Mouse (Mus musculus): ENCODE measurements around the gene Prr5.
"Not testable (repeated sequence)": the region's sequence is repeated elsewhere in the genome, so short reads cannot be mapped to it uniquely, and the experiment has no call there.

Prr5 gene

DNA sequence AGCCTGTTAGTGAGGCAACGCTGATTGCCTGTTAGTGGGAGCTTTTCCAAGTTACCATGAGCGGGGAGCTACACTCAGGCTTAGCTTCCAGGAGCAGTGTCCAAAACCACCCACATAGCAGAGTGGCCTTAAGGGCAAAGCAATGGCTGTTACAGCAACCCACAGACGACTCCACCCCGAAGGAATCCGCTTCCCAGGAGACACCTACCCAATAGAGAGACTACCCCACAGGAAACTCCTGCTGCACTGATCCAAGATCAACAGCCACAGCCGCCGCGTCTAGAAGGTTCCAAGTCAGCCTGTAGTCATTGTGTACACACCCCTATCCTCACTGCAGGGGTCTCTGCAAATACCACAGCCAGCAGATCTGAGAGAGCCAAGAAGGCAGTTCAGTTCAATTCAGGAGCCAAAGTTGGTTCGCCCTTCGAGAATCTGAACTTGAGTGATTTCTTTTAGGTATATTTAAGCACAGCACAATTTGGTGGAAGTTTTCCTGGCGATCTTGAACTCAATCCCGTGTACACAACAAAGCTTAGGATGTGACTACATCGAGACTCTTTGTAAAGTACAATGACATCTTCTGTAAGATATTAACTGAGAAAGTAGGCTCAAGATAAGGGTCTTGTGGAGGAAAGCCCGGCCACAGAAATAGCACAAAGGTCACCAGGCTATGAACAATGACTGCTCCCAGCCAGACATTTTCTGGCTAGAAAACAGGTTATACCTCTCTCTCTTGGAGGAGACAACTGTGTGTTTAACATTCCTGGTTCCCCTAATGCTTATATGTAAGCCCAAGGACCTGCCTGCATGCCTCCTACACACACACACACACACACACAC is 43.4 kb downstream of the Prr5 start:
- peak; percentile 64 for DNase-seq (ENCODE audit: low read depth, low spot score)

DNA sequence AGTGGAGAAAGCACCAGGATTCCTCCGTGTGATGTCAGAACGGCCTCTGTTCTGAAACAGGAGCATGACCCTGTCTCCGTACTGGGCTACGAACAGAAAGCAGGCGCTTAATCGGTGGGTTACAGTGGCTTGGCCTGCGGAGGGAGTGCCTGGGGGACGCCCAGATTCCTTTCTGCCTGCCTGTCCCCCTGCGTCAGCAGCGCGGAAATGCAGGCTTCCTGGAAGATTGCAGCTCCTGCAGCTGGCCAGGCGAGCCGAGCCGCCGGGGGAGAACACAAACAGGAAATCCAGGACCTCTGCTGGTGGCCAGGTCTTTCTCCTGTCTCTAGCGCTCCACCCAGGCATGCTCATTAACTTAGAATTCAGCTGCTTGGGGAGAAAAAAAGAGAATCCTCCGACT is 45.3 kb downstream of the Prr5 start:
- peak; percentile 92 for DNase-seq (ENCODE audit: low read depth, low spot score)

DNA sequence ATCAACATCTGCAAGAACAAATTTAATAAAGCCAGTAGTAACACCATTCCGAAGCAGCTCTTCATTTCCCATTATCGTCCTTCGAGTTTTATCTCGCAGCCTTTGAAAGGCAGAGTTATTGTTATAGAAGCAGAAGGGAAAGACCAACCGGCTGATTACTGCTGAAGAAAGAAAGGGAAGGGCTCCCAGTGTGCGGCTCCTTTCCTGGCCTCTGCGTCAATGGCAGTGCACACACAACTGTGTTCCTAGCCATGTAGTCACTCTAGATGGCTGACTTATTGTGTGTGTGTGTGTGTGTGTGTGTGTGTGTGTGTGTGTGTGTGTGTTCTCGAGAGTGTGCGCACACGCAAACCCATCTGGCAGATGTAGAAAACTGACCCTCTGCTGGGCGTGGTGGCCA is 45.7 kb downstream of the Prr5 start:
- DNase-seq (ENCODE audit: low read depth, low spot score), result no peak

DNA sequence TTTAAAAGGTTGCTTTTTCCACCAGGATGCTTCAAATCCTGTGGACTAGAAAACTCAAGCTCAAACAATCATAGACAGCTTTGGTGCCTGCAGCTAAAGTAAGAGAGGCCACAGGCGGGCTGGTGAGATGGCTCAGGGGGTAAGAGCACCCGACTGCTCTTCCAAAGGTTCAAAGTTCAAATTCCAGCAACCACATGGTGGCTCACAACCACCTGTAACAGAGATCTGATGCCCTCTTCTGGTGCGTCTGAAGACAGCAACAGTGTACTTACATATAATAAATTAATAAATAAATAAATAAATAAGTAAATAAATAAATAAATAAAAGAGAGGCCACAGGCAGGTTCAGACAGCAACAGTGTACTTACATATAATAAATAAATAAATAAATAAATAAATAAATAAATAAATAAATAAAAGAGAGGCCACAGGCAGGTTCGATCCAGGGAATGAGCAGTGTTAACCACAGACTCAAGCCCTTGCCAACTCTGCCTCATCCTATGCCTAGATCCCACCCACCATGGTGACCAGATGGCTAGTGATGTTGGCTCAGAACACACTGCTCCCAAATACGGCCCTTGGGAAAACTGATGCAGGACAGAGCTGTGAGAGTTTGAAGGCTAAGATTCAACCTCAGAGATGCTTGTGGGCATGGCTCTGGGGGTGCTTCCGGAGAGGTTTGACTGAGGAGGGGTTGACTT is 48.3 kb downstream of the Prr5 start:
- not testable (repeated sequence) for DNase-seq (ENCODE audit: low read depth, low spot score)

DNA sequence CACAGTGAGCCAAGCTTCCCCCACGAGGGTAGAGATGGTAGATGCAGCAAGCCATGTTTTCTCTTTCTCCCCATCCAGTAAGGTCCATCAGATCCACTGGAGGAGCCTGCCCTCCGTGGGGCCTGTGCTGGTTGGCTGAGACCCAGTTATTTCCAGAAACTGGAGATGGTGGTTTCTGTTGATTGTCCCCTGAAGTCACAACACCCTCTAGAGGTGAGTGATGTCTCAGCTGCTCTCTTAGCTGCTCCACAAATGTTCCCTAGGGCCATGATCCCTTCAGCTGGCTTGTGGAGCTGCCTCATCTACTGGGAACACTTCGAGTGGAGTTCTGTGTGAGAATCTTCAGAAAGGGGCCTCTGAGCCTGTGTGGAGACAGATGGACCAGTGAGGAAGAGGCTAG is 49.4 kb downstream of the Prr5 start:
- no peak for DNase-seq (ENCODE audit: low read depth, low spot score)

DNA sequence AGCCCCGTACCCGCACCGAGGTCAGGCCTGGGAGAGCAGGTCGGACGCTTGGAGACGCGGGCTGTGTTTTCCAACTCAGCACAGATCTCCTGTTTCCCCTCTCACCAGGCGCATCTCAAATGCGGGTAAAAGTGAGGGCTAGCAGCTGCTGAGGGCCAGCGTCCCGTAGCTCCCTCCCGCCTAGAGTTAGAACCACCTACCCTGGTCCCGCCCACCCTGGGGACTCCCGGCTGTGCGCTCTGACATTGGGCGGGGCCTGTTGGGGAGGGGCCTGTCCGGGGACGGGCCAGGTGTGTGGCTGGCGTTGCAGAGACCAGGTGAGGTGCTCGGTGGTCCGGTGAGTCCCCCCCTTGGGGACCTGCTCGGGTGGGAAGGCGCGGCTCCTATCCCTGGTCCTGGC is 50.4 kb downstream of the Prr5 start, which contains the start of gene Arhgap8:
TSS of gene Arhgap8 (plus strand) at position 262 of the 400 bp plus-strand sequence.
- peak; percentile 70 for DNase-seq (ENCODE audit: low read depth, low spot score)

DNA sequence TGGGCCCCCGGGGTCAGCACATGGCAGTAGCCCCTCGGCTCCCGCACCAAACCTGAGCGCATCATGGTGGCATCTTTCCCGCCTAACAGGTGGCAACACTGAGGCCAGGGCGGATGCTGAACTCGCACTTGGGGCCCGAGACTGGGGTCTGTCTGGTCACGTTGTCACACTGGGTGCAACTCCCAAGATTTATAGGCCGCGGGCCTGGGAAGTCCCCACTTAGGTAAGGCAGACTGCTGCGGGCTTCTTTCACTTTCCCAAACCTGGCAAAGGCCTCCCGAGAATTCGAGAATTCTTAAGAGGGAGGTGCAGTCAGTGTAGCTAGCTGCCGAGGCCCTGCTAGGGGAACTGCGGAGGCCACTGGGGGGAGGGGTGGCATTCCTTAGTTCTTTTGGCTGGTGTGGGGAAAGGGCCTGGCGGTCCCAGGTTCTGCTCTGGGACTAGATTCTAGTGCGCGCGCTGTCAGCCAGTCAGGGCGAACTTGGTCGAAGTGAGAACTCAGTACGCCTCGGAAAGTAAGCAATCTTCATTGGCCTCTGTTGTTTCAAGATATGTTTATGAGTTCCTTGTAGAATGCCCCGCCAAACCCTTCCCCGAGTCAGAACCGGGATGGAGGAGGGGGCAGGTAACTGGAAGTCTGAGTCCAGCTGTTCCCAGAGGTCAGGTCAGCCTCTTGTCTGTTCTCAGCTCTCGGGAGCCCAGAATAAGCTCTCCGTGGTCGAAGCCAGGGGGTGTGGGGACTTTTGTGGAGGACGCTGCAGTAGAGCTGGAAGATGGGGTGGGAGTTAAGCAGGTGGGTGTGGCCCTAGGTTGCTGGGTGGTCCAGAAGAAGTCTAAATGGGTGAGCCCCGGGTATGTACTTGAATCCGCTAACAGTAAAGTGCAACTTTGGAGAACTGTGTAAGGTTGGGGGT is 51.1 kb downstream of the Prr5 start:
- DNase-seq (ENCODE audit: low read depth, low spot score), result peak; percentile 85

DNA sequence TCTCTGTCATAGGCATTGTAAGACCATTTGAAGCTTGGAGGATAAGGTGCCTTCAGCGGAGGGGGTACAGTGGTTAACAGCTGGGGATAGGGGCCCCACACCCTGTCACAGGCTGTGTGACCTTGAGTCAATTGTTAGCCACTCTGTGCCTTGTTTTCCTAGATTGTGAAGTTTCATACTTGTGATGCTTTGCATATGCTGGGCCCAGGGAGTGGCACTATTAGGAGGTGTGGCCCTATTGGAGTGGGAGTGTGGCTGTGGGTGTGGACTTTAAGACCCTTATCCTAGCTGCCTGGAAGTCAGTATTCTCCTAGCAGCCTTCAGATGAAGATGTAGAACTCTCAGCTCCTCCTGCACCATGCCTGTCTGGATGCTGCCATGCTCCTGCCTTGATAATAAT is 54.2 kb downstream of the Prr5 start:
- peak; percentile 68 for DNase-seq (ENCODE audit: low read depth, low spot score)

DNA sequence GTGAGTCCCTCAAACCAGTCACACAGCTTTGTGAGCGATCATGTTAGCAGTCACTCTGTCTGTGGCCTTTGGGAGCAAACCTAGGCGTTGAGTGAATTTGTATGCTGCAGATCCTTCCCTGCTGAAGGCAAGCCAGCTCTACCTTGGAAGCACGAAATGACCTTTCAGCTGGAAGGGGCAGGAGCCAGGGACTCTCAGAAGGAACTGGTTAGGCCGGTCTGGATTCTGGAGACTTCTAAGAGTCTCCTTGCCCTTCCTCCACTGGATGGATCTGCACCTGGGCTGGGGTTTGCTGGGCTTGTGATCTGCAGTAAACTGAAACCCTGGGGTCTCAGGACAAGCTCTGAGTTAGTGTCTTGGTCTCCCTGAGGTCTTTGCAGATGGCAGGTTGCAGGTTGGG is 54.8 kb downstream of the Prr5 start:
- no peak for DNase-seq (ENCODE audit: low read depth, low spot score)

DNA sequence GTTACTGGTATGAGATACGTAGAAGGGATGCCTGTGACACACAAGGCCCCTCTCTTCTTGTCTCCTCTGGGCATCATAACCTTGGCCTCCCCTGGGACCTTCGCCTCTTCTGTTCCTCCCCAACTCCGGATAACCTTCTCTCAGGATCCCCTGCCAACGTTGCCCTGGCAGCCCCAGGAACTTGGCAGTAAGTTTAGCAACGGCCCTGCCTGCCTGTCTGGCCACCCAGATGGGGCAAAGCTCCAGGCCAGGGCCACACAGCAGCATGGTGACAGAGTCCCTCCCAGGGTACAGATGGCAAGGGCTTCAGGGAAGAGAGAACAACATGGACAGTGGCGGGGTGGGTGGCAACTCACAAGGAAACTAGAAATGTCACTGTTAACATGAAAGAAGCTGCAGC is 60.3 kb downstream of the Prr5 start:
- no peak for DNase-seq (ENCODE audit: low read depth, low spot score)

DNA sequence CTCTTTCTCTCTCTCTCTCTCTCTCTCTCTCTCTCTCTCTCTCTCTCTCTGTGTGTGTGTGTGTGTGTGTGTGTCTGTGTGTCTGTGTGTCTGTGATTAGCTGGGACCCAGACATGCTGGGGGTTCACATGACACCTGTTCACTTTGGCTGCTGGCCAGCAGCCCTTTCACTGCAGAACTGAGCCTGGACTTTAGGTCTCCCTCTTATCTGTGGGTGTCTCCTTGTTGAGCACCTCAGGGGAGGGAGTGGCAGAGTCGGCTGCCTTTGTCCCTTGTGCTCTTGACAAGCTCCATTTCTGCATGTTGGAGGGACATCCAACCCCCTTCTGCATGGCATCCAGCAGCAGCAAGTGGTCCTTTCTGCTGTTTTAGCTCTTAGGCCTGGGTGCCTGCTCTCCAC is 61.5 kb downstream of the Prr5 start:
- DNase-seq (ENCODE audit: low read depth, low spot score), result no peak

DNA sequence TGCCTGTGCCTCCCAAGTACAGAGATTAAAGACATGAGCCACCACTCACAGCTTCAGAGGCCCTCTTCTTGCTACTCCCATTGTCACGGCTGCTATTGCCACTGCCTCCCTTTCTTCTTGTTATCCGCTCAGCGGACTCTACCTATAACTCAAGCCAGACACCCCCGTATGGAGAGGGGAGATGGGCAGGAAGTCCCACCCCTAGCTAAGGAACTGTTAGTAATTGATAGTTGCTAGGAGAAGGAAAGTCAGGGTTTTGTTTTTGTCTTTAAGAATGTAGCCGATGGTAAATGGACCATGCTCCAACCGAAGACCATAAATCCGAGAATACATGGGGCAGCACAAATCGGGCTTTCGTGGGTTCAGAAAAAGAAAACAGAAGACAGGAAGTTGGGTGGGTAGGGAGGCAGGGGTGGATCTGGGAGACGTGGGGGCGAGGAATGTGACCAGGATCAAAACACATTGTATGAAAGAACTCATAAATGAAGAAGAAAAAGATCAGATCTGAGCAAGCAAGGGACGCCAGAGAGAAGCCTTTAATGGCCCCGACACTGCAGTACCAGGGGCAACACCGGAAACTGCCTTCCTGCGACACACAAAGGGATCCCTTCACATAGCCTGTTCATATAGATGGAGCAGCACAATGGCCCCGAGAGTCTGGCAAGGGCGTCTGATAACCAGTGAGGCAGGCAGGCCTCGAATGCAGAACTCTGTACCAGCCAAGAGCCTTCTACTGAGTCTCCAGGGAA is 62.4 kb downstream of the Prr5 start:
- no peak for DNase-seq (ENCODE audit: low read depth, low spot score)

DNA sequence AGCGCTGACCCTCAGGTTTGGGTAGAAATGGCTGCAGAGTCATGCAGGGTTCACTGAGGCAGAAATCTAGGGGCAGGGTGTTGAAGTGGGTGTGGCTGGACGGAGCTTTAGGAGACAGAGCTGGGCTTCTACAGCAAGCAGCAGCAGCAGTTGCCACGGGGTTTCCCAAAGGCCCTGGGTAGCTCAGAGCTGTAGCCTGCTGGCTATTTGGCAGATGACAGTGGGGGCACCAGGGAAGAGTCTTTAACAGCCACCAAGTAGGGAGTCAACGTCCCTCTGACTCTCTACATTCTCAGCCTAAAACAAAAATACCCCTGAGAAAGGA is 63.0 kb downstream of the Prr5 start:
- peak; percentile 68 for DNase-seq (ENCODE audit: low read depth, low spot score)

DNA sequence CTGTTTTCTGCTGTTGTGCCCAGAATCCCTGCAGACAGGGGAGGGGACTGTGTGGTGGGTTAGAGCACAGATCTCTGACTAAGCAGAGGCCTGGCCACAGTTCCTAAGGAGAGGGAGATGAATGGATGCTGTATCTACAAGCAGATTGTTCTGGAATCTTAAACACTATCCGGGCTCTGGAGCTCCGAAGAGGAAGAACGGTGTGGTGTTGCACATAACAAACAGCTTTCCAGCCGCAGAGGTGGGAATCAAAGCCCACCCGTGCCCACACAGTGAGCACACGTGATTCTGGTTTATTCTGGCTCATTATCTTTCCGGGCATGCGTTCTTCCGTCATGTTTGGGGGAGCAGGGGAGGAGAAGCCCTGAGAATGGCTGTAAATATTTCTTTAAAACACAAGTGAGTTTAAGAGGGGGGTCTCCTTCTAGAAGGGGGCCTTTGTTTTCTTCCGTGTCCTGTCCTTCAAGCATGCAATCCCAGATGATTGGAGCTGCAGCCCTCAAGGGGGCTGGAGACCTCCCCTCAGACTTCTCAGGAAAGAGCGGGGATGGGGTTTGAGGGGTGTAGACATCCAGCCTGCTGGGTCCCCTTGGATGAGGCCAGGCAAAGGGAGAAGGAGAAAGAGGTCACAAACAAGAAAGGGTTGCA is 67.0 kb downstream of the Prr5 start:
- DNase-seq (ENCODE audit: low read depth, low spot score), result no peak

DNA sequence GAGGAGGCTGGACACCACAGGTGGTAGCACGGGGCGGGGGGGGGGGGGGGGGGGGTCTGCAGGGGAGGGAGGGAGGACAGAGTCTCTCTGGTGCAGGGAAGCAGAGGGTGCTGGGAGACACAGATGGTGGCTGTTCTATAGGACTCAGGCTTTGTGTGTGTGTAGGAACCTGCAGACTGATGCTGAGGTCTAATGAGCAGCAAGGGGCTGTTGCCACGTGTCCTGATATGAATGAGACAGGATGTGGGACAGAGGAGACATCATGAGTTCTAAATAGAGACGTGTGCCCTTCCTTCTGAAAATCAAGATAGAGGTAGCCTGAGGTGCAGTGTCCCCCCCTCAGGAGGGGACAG is 67.5 kb downstream of the Prr5 start:
- no peak for DNase-seq (ENCODE audit: low read depth, low spot score)

DNA sequence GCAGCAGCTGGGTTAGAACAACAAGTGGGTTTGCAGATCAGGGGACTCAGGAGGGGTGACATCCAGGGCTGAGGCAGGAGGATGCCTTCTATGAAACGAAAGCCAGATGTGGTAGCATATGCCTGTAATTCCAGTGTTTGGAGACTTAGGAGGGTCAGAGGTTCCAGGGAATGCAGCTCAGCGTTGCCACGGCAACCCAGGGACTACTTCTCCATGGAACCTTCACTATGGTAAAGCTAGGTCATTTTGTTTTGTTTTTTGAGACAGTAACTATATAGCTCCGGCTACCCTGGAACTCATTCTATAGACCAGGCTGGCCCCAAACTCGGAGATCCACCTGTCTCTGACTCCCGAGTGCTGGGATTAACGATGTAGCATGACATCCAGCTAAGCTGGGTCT is 68.8 kb downstream of the Prr5 start:
- no peak for DNase-seq (ENCODE audit: low read depth, low spot score)

DNA sequence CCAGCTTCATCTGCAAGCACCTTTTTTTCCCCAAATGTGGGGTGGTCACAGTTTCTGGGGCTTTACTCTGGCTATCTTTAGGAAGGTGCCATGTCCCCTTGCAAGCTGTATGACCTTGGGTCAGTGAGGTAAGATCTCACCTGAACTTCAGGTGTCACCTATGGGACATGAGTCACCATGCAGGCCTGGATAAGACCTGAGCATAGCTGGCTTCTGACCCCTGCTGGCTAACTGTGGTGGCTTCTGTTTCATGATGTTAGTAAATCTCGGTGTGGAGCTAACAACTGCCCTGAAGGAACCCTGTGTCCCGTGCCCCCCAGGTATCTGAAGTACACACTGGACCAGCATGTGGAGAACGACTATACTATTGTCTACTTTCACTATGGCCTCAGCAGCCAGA is 72.2 kb downstream of the Prr5 start:
- no peak for DNase-seq (ENCODE audit: low read depth, low spot score)

DNA sequence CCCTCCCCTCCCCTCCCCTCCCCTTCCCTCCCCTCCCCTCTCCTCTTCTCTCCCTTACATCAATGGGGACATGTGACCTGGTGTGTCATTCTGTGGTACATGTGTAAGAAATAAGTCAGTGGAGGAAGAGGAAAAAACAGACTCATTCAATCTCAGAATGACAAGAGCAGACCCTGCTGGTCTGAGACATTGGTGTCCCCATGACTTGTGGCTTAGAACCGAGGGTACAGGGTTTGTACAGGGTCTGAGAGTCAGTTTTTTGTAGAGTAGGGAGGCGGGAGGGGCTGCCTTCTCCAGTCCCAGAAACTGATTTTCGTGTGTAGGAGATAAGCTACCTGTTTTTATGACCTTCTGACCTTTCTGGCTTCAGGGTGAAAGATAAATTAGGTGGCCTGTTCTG is 73.9 kb downstream of the Prr5 start:
- peak; percentile 38 for DNase-seq (ENCODE audit: low read depth, low spot score)

DNA sequence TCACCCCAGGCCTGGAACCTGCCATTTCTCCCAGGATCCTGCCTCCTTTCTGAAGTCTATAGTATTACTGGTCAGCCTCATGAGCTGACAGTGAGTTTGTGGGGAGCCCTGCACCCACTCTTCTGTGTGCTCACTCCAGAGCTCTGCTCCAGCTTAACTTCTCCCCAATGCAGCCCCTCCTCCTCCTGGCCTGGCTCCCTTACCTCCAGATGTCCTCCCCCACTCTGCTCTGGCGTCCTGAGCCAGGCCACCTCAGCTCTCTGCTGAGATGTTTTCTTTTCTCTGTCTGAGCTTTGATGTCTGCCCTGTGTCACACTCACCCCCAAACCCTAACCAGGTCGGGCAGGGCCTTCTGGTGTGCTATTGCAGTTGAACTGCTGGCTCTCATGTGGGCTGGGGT is 74.9 kb downstream of the Prr5 start:
- no peak for DNase-seq (ENCODE audit: low read depth, low spot score)

DNA sequence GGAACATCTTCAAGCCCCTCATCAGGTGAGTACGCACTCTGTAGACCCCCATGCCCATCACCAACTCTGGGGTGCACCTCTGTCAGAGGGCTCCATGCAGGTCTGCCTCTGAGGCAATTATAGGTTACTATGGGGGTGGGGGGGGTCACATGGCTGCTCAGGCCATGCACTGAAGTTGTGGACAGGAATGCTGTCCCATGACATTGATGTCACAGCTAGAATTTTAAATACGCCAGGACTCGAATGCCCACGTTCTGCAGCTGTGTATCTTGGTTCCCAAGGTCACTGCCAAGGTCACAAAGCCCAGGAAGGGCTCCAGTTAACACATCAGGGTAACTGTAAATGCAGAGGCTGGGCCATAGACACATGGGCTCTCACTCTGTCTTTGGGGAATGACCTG is 76.4 kb downstream of the Prr5 start:
- DNase-seq (ENCODE audit: low read depth, low spot score), result no peak

Data from ZHBTc4 (cell line).